ENCODE assay signal across 10 mouse cellular contexts in the genomic region with DNA sequence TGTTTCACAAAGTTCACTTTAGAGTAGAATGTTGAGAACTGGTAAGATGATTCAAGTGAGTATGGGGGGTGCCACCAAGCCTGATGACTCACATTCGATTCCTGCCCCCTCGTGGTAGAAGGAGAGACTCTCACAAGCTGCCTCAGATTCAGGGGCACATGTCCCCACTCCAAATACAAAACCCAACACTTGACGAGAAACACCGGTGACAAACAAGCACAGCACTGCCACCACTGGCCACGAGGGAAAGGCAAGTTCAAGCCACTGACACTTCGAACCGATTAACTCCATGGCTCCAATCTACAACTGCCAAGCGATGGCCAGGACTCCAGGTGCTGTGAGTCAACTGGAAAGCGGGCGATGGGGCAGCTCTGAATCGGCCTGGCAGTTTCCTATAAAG. TPM values are rescaled to one million over a fixed set of nuclear protein-coding genes. Genes with fewer than 3 reads are reported as not detected.
DNase-seq lines count a peak whose midpoint lies in the region; ATAC-seq and TF ChIP-seq lines count a peak whose summit lies in the region.
"Had no signal": no experiment of that assay in that cellular context is flagged by ENCODE, and none has a peak within 500 bp of the region (broad histone marks: within the 10 kb centered on the region; RNA-seq: fewer than 3 reads in every experiment).

No protein-coding gene starts in this region.

- H3K79me2 ChIP-seq in CH12.LX (replicated peaks; ENCODE audit: control insufficient read depth, extremely low read depth, insufficient read depth, poor library complexity, severe bottlenecking), result no peaks in the 10 kb centered on the region

- peak overlapping the region; percentile 86; the same call in 1 of the 2 replicates for H3K27ac ChIP-seq in heart, embryonic 15.5 days
- H3K27ac ChIP-seq in CH12.LX (ENCODE audit: insufficient read depth, low read depth), result no peak overlapping the region
- H3K27ac ChIP-seq: limb, embryonic 13.5 days had no signal

- H3K9ac ChIP-seq in heart, embryonic 15.5 days, result no peak overlapping the region
- H3K9ac ChIP-seq in CH12.LX (ENCODE audit: insufficient read depth, low read depth), result no peak overlapping the region
- H3K9ac ChIP-seq: limb, embryonic 13.5 days had no signal

- TF ChIP-seq EP300 in CH12.LX (IDR thresholded peaks at IDR 0.05; ENCODE audit: low read length), result no peak

- 67% methylated on average over 11 of the region's 11 CpGs for WGBS in heart, embryonic 15.5 days

- peaks cover 25% of the 10 kb centered on the region for H3K4me1 ChIP-seq in heart, embryonic 15.5 days (replicated peaks)
- peaks cover 18 to 32% of the 10 kb centered on the region in 2 experiments for H3K4me1 ChIP-seq in CH12.LX (ENCODE audit: control insufficient read depth in 1 of 2, insufficient read depth in 2 of 2)

- in situ Hi-C loops in CH12.LX (cut with MboI; ENCODE audit: low pct_ligation_motif_present, low pct_unique_long_range_greater_than_20kb, low sequenced_read_pairs), result loop anchor here (25.0 kb wide), 1 partner anchor 164 kb away; a partner anchor contains a TSS

- dilution Hi-C loops in CH12.LX (cut with MboI; ENCODE audit: extremely low pct_ligation_motif_present, extremely low pct_unique_long_range_greater_than_20kb, low sequenced_read_pairs), result no loop called here

- TF ChIP-seq POLR2A in CH12.LX (IDR thresholded peaks at IDR 0.05; ENCODE audit: low read depth, low read length), result no peak

- H3K9me3 ChIP-seq in heart, embryonic 15.5 days (replicated peaks), result no peaks in the 10 kb centered on the region
- H3K9me3 ChIP-seq in CH12.LX (replicated peaks; ENCODE audit: low read length), result no peaks in the 10 kb centered on the region
- H3K9me3 ChIP-seq: limb, embryonic 13.5 days had no signal

- no peaks in the 10 kb centered on the region for H3K36me3 ChIP-seq in heart, embryonic 15.5 days
- peaks cover 0 to 3% of the 10 kb centered on the region in 2 experiments for H3K36me3 ChIP-seq in CH12.LX (replicated peaks in 1 of 2; ENCODE audit: control insufficient read depth in 1 of 2, insufficient read depth in 1 of 2, low read length in 1 of 2)

- H3K4me3 ChIP-seq in heart, embryonic 15.5 days, result no peak overlapping the region
- H3K4me3 ChIP-seq in CH12.LX (replicated peaks in 1 of 3; ENCODE audit: low read depth in 2 of 3, low read length in 2 of 3, poor library complexity in 1 of 3), result no peak overlapping the region
- H3K4me3 ChIP-seq: erythroblast, embryonic 14.5 days; limb, embryonic 13.5 days had no signal

- TF ChIP-seq CTCF in CH12.LX (conservative IDR thresholded peaks at IDR 0.05 in 1 of 2, IDR thresholded peaks at IDR 0.05 in 1 of 2; ENCODE audit: low read depth in 2 of 2, low read length in 2 of 2), result peak in 1 of 2 experiments; percentile 58; a peak in 2 of 4 replicates

- no peak for ATAC-seq in heart, embryonic 15.5 days (replicated peaks; ENCODE audit: insufficient number of reproducible peaks, insufficient read depth, low FRiP score, low read depth)
- ATAC-seq in common myeloid progenitor, adult 5-6 weeks (replicated peaks; ENCODE audit: low read depth, poor library complexity, severe bottlenecking), result peak; percentile 58; the same call in 1 of the 2 replicates
- ATAC-seq in activated CD4-positive, CD25-positive, alpha-beta regulatory T cell, adult 4 months, result no peak
- ATAC-seq in frontal cortex, adult (ENCODE audit: low TSS enrichment), result no peak

- TF ChIP-seq RAD21 in CH12.LX (IDR thresholded peaks at IDR 0.05; ENCODE audit: low read depth, low read length), result no peak; the same call in none of the 2 replicates

- no peaks in the 10 kb centered on the region for H3K27me3 ChIP-seq in heart, embryonic 15.5 days
- no peaks in the 10 kb centered on the region for H3K27me3 ChIP-seq in CH12.LX (replicated peaks)
- H3K27me3 ChIP-seq: limb, embryonic 13.5 days had no signal

- DNase-seq in heart, adult 9 months (ENCODE audit: low spot score in 2 of 2), result no peak
- no peak for DNase-seq in CH12.LX (ENCODE audit: extremely low read depth)
- DNase-seq in lung, postnatal 25 days (ENCODE audit: low spot score), result peak; percentile 45
- no peak for DNase-seq in frontal cortex, postnatal 14 days (ENCODE audit: low spot score in 2 of 2)

- H3K4me2 ChIP-seq in heart, embryonic 15.5 days, result no peak overlapping the region
- H3K4me2 ChIP-seq in CH12.LX (ENCODE audit: insufficient read depth, low read depth, poor library complexity, severe bottlenecking), result no peak overlapping the region
- H3K4me2 ChIP-seq: limb, embryonic 13.5 days had no signal

TF ChIP-seq in CH12.LX, 34 proteins besides CTCF, POLR2A, EP300 and RAD21:
- TF ChIP-seq SMC3 (IDR thresholded peaks at IDR 0.05; ENCODE audit: low read depth, low read length) (peak; percentile 35), USF1 (IDR thresholded peaks at IDR 0.05; ENCODE audit: low read depth, low read length) (no peak), MXI1 (IDR thresholded peaks at IDR 0.05; ENCODE audit: low read depth, low read length) (0 out of 2 replicates have a peak, but pooled peaks have one; percentile 20)
TF ChIP-seq in CH12.LX: peak in this region for 2.

RNA-seq across cellular contexts. Expression of a gene that starts 21.8 kb away (rescaled TPM):
- 1.3 and 1.5 TPM in 2 replicates for polyA plus RNA-seq in heart, embryonic 15.5 days (2015; fragmentation: Nextera tagmentation; extraction: Ambion mirVana)
- total RNA-seq in CH12.LX (2012; rRNA removed) (2.3 and 2.7 TPM in 2 replicates), CH12.LX (2014; rRNA removed) (2.5 and 2.6 TPM in 2 replicates)
- polyA plus RNA-seq in CH12.LX (2012; ENCODE audit: insufficient read length, low read depth), result 2.6 and 3.0 TPM in 2 replicates
- total RNA-seq in common myeloid progenitor, adult 5-6 weeks (2017), result 1.8 TPM in 2 replicates
- under 1 TPM; 0.40 TPM for polyA plus RNA-seq in activated CD4-positive, CD25-positive, alpha-beta regulatory T cell, adult 4 months (2017; shearing (Covaris generic))

RNA-seq across cellular contexts. Expression of a gene that starts 34.6 kb away (rescaled TPM):
- polyA plus RNA-seq in heart, embryonic 15.5 days (2015; fragmentation: Nextera tagmentation; extraction: Ambion mirVana), result 82.3 and 90.3 TPM in 2 replicates
- total RNA-seq in CH12.LX (2012; rRNA removed) (3.9 TPM in 2 replicates), CH12.LX (2014; rRNA removed) (4.2 and 4.3 TPM in 2 replicates)
- polyA plus RNA-seq in CH12.LX (2012; ENCODE audit: insufficient read length, low read depth), result 8.8 and 11.0 TPM in 2 replicates
- 10.9 and 15.3 TPM in 2 replicates for total RNA-seq in common myeloid progenitor, adult 5-6 weeks (2017)
- polyA plus RNA-seq in activated CD4-positive, CD25-positive, alpha-beta regulatory T cell, adult 4 months (2017; shearing (Covaris generic)), result 10 to 100 TPM; 17.1 to 22.7 TPM

RNA-seq across cellular contexts. Expression of a gene that starts 51.7 kb away (rescaled TPM):
- polyA plus RNA-seq in heart, embryonic 15.5 days (2015; fragmentation: Nextera tagmentation; extraction: Ambion mirVana), result not detected in 2 replicates
- total RNA-seq in CH12.LX (2012; rRNA removed), result not detected in 2 replicates
- not detected in 2 replicates for total RNA-seq in CH12.LX (2014; rRNA removed)
- not detected in 2 replicates for polyA plus RNA-seq in CH12.LX (2012; ENCODE audit: insufficient read length, low read depth)
- total RNA-seq in common myeloid progenitor, adult 5-6 weeks (2017), result not detected in 2 replicates
- polyA plus RNA-seq in activated CD4-positive, CD25-positive, alpha-beta regulatory T cell, adult 4 months (2017; shearing (Covaris generic)), result not detected
- polyA plus RNA-seq: erythroblast, embryonic 14.5 days; limb, embryonic 13.5 days had no signal

RNA-seq across cellular contexts. Expression of a gene that starts 52.4 kb away (rescaled TPM):
- not detected in 2 replicates for polyA plus RNA-seq in heart, embryonic 15.5 days (2015; fragmentation: Nextera tagmentation; extraction: Ambion mirVana)
- total RNA-seq in CH12.LX (2012; rRNA removed) (not detected in 2 replicates), CH12.LX (2014; rRNA removed) (not detected in 2 replicates)
- not detected in 2 replicates for polyA plus RNA-seq in CH12.LX (2012; ENCODE audit: insufficient read length, low read depth)
- not detected in 2 replicates for total RNA-seq in common myeloid progenitor, adult 5-6 weeks (2017)
- not detected for polyA plus RNA-seq in activated CD4-positive, CD25-positive, alpha-beta regulatory T cell, adult 4 months (2017; shearing (Covaris generic))
- polyA plus RNA-seq: erythroblast, embryonic 14.5 days; limb, embryonic 13.5 days had no signal
